Mouse (Mus musculus): ENCODE measurements around the gene Cntn4.

Gene Cntn4

GRCm38 (mm10) chr6:105677149-105678031, at the start of gene Cntn4:
Cntn4 (plus strand) TSS chr6:105677660.
- DNase-seq (ENCODE audit: low spot score in 2 of 2): no peak

GRCm38 (mm10) chr6:105674276-105674675, 3.2 kb upstream of the Cntn4 start:
- DNase-seq (ENCODE audit: low spot score in 2 of 2): no peak

GRCm38 (mm10) chr6:105675099-105675498, 2.4 kb upstream of the Cntn4 start:
- DNase-seq (ENCODE audit: low spot score in 2 of 2): no peak

GRCm38 (mm10) chr6:105676637-105677036, 823 bp upstream of the Cntn4 start:
- no peak for DNase-seq (ENCODE audit: low spot score in 2 of 2)

GRCm38 (mm10) chr6:105678778-105679177, 1.3 kb downstream of the Cntn4 start:
- DNase-seq (ENCODE audit: low spot score in 2 of 2): no peak

- no peak for DNase-seq (ENCODE audit: low spot score in 2 of 2)
These were observed 4.0 kb downstream of the Cntn4 start for GRCm38 (mm10) chr6:105681496-105681895.

GRCm38 (mm10) chr6:105683251-105683650, 5.8 kb downstream of the Cntn4 start:
- no peak for DNase-seq (ENCODE audit: low spot score in 2 of 2)

GRCm38 (mm10) chr6:105684123-105684522, 6.7 kb downstream of the Cntn4 start:
- no peak for DNase-seq (ENCODE audit: low spot score in 2 of 2)

- DNase-seq (ENCODE audit: low spot score in 2 of 2): no peak
These were observed 10.7 kb downstream of the Cntn4 start for GRCm38 (mm10) chr6:105688195-105688594.

GRCm38 (mm10) chr6:105742026-105742425, 64.6 kb downstream of the Cntn4 start:
- DNase-seq (ENCODE audit: low spot score in 2 of 2): no peak

- DNase-seq (ENCODE audit: low spot score in 2 of 2): no peak
These were observed 103.2 kb downstream of the Cntn4 start for GRCm38 (mm10) chr6:105780616-105781015.

- DNase-seq (ENCODE audit: low spot score in 2 of 2): no peak
These were observed 111.0 kb downstream of the Cntn4 start for GRCm38 (mm10) chr6:105788462-105788861.

GRCm38 (mm10) chr6:105835099-105835498, 157.6 kb downstream of the Cntn4 start:
- DNase-seq (ENCODE audit: low spot score in 2 of 2): no peak

GRCm38 (mm10) chr6:105847296-105847695, 169.8 kb downstream of the Cntn4 start:
- DNase-seq (ENCODE audit: low spot score in 2 of 2): no peak

- DNase-seq (ENCODE audit: low spot score in 2 of 2): no peak
These were observed 215.4 kb downstream of the Cntn4 start for GRCm38 (mm10) chr6:105892838-105893237.

- no peak for DNase-seq (ENCODE audit: low spot score in 2 of 2)
These were observed 261.0 kb downstream of the Cntn4 start for GRCm38 (mm10) chr6:105938485-105938884.

- no peak for DNase-seq (ENCODE audit: low spot score in 2 of 2)
These were observed 261.8 kb downstream of the Cntn4 start for GRCm38 (mm10) chr6:105939303-105939702.

GRCm38 (mm10) chr6:105940591-105940990, 263.1 kb downstream of the Cntn4 start:
- DNase-seq (ENCODE audit: low spot score in 2 of 2): no peak

- DNase-seq (ENCODE audit: low spot score in 2 of 2): no peak
These were observed 314.0 kb downstream of the Cntn4 start for GRCm38 (mm10) chr6:105991492-105991891.

- DNase-seq (ENCODE audit: low spot score in 2 of 2): no peak
These were observed 335.6 kb downstream of the Cntn4 start for GRCm38 (mm10) chr6:106013018-106013417.

GRCm38 (mm10) chr6:106015126-106015525, 337.7 kb downstream of the Cntn4 start:
- DNase-seq (ENCODE audit: low spot score in 2 of 2): no peak

GRCm38 (mm10) chr6:106048878-106049277, 371.4 kb downstream of the Cntn4 start:
- DNase-seq (ENCODE audit: low spot score in 2 of 2): no peak

- no peak for DNase-seq (ENCODE audit: low spot score in 2 of 2)
These were observed 378.7 kb downstream of the Cntn4 start for GRCm38 (mm10) chr6:106056123-106056522.
